Mouse (Mus musculus): ENCODE data around the gene Afap1l2. TPM values are rescaled to one million over a fixed set of nuclear protein-coding genes. Genes with fewer than 3 reads are reported as not detected.

Afap1l2 gene
- polyA plus RNA-seq, 1 experiment, result 17.3 TPM

GRCm38 (mm10) chr19:56990367-56991111 is 17.5 kb downstream of the Afap1l2 start:
- Histone ChIP-seq H3K4me3 (ENCODE audit: low read depth, low read length) (no peak overlapping the region), H3K27ac (ENCODE audit: insufficient read depth, low read length) (no peak overlapping the region), H3K9me3 (replicated peaks; ENCODE audit: control insufficient read depth, insufficient read depth, low read length, poor library complexity, severe bottlenecking) (no peaks in the 10 kb centered on the region), H3K9ac (ENCODE audit: low read depth, poor library complexity, severe bottlenecking) (no peak overlapping the region), H3K4me1 (ENCODE audit: control insufficient read depth, insufficient read depth, low read length) (no peaks in the 10 kb centered on the region), H3K36me3 (ENCODE audit: control insufficient read depth, insufficient read depth, low read length, poor library complexity, severe bottlenecking) (no peaks in the 10 kb centered on the region), H3K27me3 (ENCODE audit: control insufficient read depth, insufficient read depth, low read length, poor library complexity, severe bottlenecking) (no peaks in the 10 kb centered on the region)
- TF ChIP-seq EP300 (IDR thresholded peaks at IDR 0.05; ENCODE audit: insufficient read depth, low read depth, low read length) (no peak), POLR2A (IDR thresholded peaks at IDR 0.05; ENCODE audit: insufficient read depth, low read length) (no peak), CTCF (IDR thresholded peaks at IDR 0.05; ENCODE audit: low read depth, low read length) (no peak)

DNA sequence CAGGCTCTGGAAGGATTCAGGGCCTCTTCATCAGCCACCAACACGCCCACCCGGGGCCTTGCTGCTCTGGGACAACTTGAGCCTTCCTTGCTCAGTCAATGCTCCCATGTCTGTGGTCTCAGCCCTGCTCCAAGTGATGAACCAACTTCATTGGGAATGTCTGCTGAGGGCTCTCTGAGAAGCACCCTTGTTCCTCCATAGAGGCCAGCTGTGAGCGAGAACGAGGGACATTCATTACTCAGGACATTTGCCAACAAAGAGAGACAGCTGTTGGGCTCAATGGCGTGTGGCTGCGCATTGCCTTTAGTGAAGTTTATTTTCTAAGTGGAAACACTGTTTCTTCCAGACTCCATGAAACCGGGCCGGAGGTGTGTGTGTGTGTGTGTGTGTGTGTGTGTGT is 18.9 kb downstream of the Afap1l2 start:
- Histone ChIP-seq H3K27me3 (ENCODE audit: control insufficient read depth, insufficient read depth, low read length, poor library complexity, severe bottlenecking) (no peaks in the 10 kb centered on the region), H3K36me3 (ENCODE audit: control insufficient read depth, insufficient read depth, low read length, poor library complexity, severe bottlenecking) (no peaks in the 10 kb centered on the region), H3K9me3 (replicated peaks; ENCODE audit: control insufficient read depth, insufficient read depth, low read length, poor library complexity, severe bottlenecking) (no peaks in the 10 kb centered on the region), H3K4me1 (ENCODE audit: control insufficient read depth, insufficient read depth, low read length) (no peaks in the 10 kb centered on the region), H3K9ac (ENCODE audit: low read depth, poor library complexity, severe bottlenecking) (no peak overlapping the region), H3K27ac (ENCODE audit: insufficient read depth, low read length) (no peak overlapping the region), H3K4me3 (ENCODE audit: low read depth, low read length) (no peak overlapping the region)
- TF ChIP-seq CTCF (IDR thresholded peaks at IDR 0.05; ENCODE audit: low read depth, low read length), result no peak
- TF ChIP-seq POLR2A (IDR thresholded peaks at IDR 0.05; ENCODE audit: insufficient read depth, low read length), result no peak
- no peak for TF ChIP-seq EP300 (IDR thresholded peaks at IDR 0.05; ENCODE audit: insufficient read depth, low read depth, low read length)

DNA sequence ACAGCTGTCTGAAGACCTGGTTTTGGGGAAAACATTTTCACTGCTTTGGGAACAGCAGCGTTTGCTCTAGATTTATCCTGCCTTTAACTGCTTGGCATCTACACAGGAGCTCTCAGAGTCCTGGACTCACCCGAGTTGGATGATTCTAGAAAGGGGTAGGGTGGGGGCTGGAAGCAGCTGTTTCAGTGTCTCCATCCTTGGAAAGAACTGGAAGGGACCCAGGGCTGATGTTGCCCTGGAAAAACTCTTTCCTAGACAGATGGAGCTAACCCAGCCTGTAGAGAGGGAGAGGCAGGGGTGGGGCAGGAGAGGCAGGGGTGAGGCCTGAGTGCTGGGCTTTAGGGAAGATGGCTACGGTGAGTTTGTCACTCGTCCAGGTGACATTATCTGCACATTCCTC is 23.8 kb downstream of the Afap1l2 start:
- H3K4me3 ChIP-seq (ENCODE audit: low read depth, low read length), result no peak overlapping the region
- no peaks in the 10 kb centered on the region for H3K27me3 ChIP-seq (ENCODE audit: control insufficient read depth, insufficient read depth, low read length, poor library complexity, severe bottlenecking)
- no peak for TF ChIP-seq CTCF (IDR thresholded peaks at IDR 0.05; ENCODE audit: low read depth, low read length)
- no peaks in the 10 kb centered on the region for H3K36me3 ChIP-seq (ENCODE audit: control insufficient read depth, insufficient read depth, low read length, poor library complexity, severe bottlenecking)
- H3K4me1 ChIP-seq (ENCODE audit: control insufficient read depth, insufficient read depth, low read length), result no peaks in the 10 kb centered on the region
- H3K9me3 ChIP-seq (replicated peaks; ENCODE audit: control insufficient read depth, insufficient read depth, low read length, poor library complexity, severe bottlenecking), result no peaks in the 10 kb centered on the region
- no peak overlapping the region for H3K27ac ChIP-seq (ENCODE audit: insufficient read depth, low read length)
- H3K9ac ChIP-seq (ENCODE audit: low read depth, poor library complexity, severe bottlenecking), result no peak overlapping the region

GRCm38 (mm10) chr19:56983757-56984156 is 24.3 kb downstream of the Afap1l2 start:
- H3K4me3 ChIP-seq (ENCODE audit: low read depth, low read length), result no peak overlapping the region
- no peak overlapping the region for H3K27ac ChIP-seq (ENCODE audit: insufficient read depth, low read length)
- H3K9me3 ChIP-seq (replicated peaks; ENCODE audit: control insufficient read depth, insufficient read depth, low read length, poor library complexity, severe bottlenecking), result no peaks in the 10 kb centered on the region
- H3K9ac ChIP-seq (ENCODE audit: low read depth, poor library complexity, severe bottlenecking), result no peak overlapping the region
- no peaks in the 10 kb centered on the region for H3K27me3 ChIP-seq (ENCODE audit: control insufficient read depth, insufficient read depth, low read length, poor library complexity, severe bottlenecking)
- H3K4me1 ChIP-seq (ENCODE audit: control insufficient read depth, insufficient read depth, low read length), result no peaks in the 10 kb centered on the region
- no peaks in the 10 kb centered on the region for H3K36me3 ChIP-seq (ENCODE audit: control insufficient read depth, insufficient read depth, low read length, poor library complexity, severe bottlenecking)
- TF ChIP-seq POLR2A (IDR thresholded peaks at IDR 0.05; ENCODE audit: insufficient read depth, low read length), result no peak
- TF ChIP-seq EP300 (IDR thresholded peaks at IDR 0.05; ENCODE audit: insufficient read depth, low read depth, low read length), result no peak
- TF ChIP-seq CTCF (IDR thresholded peaks at IDR 0.05; ENCODE audit: low read depth, low read length), result no peak

- Histone ChIP-seq H3K4me1 (ENCODE audit: control insufficient read depth, insufficient read depth, low read length) (no peaks in the 10 kb centered on the region), H3K9ac (ENCODE audit: low read depth, poor library complexity, severe bottlenecking) (no peak overlapping the region), H3K36me3 (ENCODE audit: control insufficient read depth, insufficient read depth, low read length, poor library complexity, severe bottlenecking) (no peaks in the 10 kb centered on the region), H3K9me3 (replicated peaks; ENCODE audit: control insufficient read depth, insufficient read depth, low read length, poor library complexity, severe bottlenecking) (no peaks in the 10 kb centered on the region), H3K27me3 (ENCODE audit: control insufficient read depth, insufficient read depth, low read length, poor library complexity, severe bottlenecking) (no peaks in the 10 kb centered on the region), H3K27ac (ENCODE audit: insufficient read depth, low read length) (no peak overlapping the region), H3K4me3 (ENCODE audit: low read depth, low read length) (no peak overlapping the region)
- no peak for TF ChIP-seq CTCF (IDR thresholded peaks at IDR 0.05; ENCODE audit: low read depth, low read length)
- TF ChIP-seq POLR2A (IDR thresholded peaks at IDR 0.05; ENCODE audit: insufficient read depth, low read length), result no peak
- no peak for TF ChIP-seq EP300 (IDR thresholded peaks at IDR 0.05; ENCODE audit: insufficient read depth, low read depth, low read length)
These were observed 26.3 kb downstream of the Afap1l2 start for GRCm38 (mm10) chr19:56981760-56982159.

GRCm38 (mm10) chr19:56980803-56981202 is 27.2 kb downstream of the Afap1l2 start:
- TF ChIP-seq POLR2A (IDR thresholded peaks at IDR 0.05; ENCODE audit: insufficient read depth, low read length), result no peak
- TF ChIP-seq CTCF (IDR thresholded peaks at IDR 0.05; ENCODE audit: low read depth, low read length), result no peak
- no peak for TF ChIP-seq EP300 (IDR thresholded peaks at IDR 0.05; ENCODE audit: insufficient read depth, low read depth, low read length)
- Histone ChIP-seq H3K27ac (ENCODE audit: insufficient read depth, low read length) (no peak overlapping the region), H3K9ac (ENCODE audit: low read depth, poor library complexity, severe bottlenecking) (no peak overlapping the region), H3K4me1 (ENCODE audit: control insufficient read depth, insufficient read depth, low read length) (no peaks in the 10 kb centered on the region), H3K36me3 (ENCODE audit: control insufficient read depth, insufficient read depth, low read length, poor library complexity, severe bottlenecking) (no peaks in the 10 kb centered on the region), H3K9me3 (replicated peaks; ENCODE audit: control insufficient read depth, insufficient read depth, low read length, poor library complexity, severe bottlenecking) (0 out of 2 replicates have a peak, but pooled peaks cover 3% of the 10 kb centered on the region), H3K4me3 (ENCODE audit: low read depth, low read length) (no peak overlapping the region), H3K27me3 (ENCODE audit: control insufficient read depth, insufficient read depth, low read length, poor library complexity, severe bottlenecking) (no peaks in the 10 kb centered on the region)

All from ES-Bruce4 (cell line).